ENCODE assay signal across 10 mouse cellular contexts in genomic region chr12:83633807-83634206, GRCm38 (mm10). TPM values are rescaled to one million over a fixed set of nuclear protein-coding genes. Genes with fewer than 3 reads are reported as not detected.
DNase-seq lines count a peak whose midpoint lies in the region; ATAC-seq and TF ChIP-seq lines count a peak whose summit lies in the region.
"Had no signal": no experiment of that assay in that cellular context is flagged by ENCODE, and none has a peak within 500 bp of the region (broad histone marks: within the 10 kb centered on the region; RNA-seq: fewer than 3 reads in every experiment).

No protein-coding gene starts in this region.

- H3K9ac ChIP-seq in MEL (ENCODE audit: control insufficient read depth, low read depth, low read length, poor library complexity, severe bottlenecking): peak overlapping the region; percentile 100
- H3K9ac ChIP-seq in hindbrain, embryonic 13.5 days: no peak overlapping the region
- no peak overlapping the region for H3K9ac ChIP-seq in midbrain, embryonic 12.5 days (replicated peaks)

- H3K79me2 ChIP-seq in MEL (ENCODE audit: control insufficient read depth, insufficient read depth, low read length, poor library complexity): peaks cover 54% of the 10 kb centered on the region

- 20% methylated on average over 2 of the region's 2 CpGs for WGBS in kidney, adult 2 months
- 39% methylated on average over 2 of the region's 2 CpGs for WGBS in hindbrain, embryonic 13.5 days
- 51% methylated on average over 2 of the region's 2 CpGs for WGBS in midbrain, embryonic 12.5 days

- no peaks in the 10 kb centered on the region for H3K4me1 ChIP-seq in kidney, adult 2 months (ENCODE audit: control insufficient read depth, insufficient read depth, low read length)
- H3K4me1 ChIP-seq in MEL (ENCODE audit: control insufficient read depth in 1 of 2, insufficient read depth in 2 of 2, low read length in 2 of 2): peaks cover 0 to 8% of the 10 kb centered on the region in 2 experiments; a peak in 2 of 4 replicates
- peaks cover 7% of the 10 kb centered on the region for H3K4me1 ChIP-seq in hindbrain, embryonic 13.5 days (replicated peaks)
- H3K4me1 ChIP-seq in midbrain, embryonic 12.5 days: peaks cover 13% of the 10 kb centered on the region

- DNase-seq in kidney, adult 2 months: peak; percentile 23
- DNase-seq in kidney, postnatal 25 days: no peak
- DNase-seq in MEL (ENCODE audit: low read depth, low spot score): peak; percentile 36
- DNase-seq in gastrocnemius, postnatal 10 days: no peak
- no peak for DNase-seq in cerebellum, adult 11-12 months
- no peak for DNase-seq in layer of hippocampus, postnatal 10 days (ENCODE audit: low spot score in 2 of 2)
- DNase-seq: cerebellum, postnatal 14 days; thymus, postnatal 36 days had no signal

- no peak for TF ChIP-seq CTCF in kidney, adult 2 months (conservative IDR thresholded peaks at IDR 0.05; ENCODE audit: insufficient read depth, insufficient read length, low read depth, low read length)
- TF ChIP-seq CTCF in MEL (IDR thresholded peaks at IDR 0.05 in 2 of 3, conservative IDR thresholded peaks at IDR 0.05 in 1 of 3; ENCODE audit: control insufficient read depth in 1 of 3, insufficient read depth in 1 of 3, low read depth in 2 of 3, low read length in 3 of 3, poor library complexity in 1 of 3, severe bottlenecking in 1 of 3): no peak

- peak overlapping the region; percentile 69 for H3K4me2 ChIP-seq in hindbrain, embryonic 13.5 days
- H3K4me2 ChIP-seq in midbrain, embryonic 12.5 days (replicated peaks): peak overlapping the region; percentile 66

- H3K4me3 ChIP-seq in kidney, adult 2 months (ENCODE audit: insufficient read depth, low read depth, low read length): no peak overlapping the region
- peak overlapping the region in 1 of 2 experiments; percentile 67; a peak in 3 of 4 replicates for H3K4me3 ChIP-seq in MEL (ENCODE audit: control insufficient read depth in 1 of 2, insufficient read depth in 1 of 2, low read depth in 2 of 2, low read length in 2 of 2)
- peak overlapping the region; percentile 8; the same call in 1 of the 2 replicates for H3K4me3 ChIP-seq in hindbrain, embryonic 13.5 days
- H3K4me3 ChIP-seq in midbrain, embryonic 12.5 days: peak overlapping the region; percentile 66; the same call in 1 of the 2 replicates

- TF ChIP-seq POLR2A in kidney, adult 2 months (IDR thresholded peaks at IDR 0.05; ENCODE audit: low read depth, low read length): no peak
- no peak for TF ChIP-seq POLR2A in MEL (IDR thresholded peaks at IDR 0.05; ENCODE audit: control insufficient read depth in 1 of 2, insufficient read depth in 1 of 2, low read depth in 1 of 2, low read length in 2 of 2, poor library complexity in 1 of 2)

- no peaks in the 10 kb centered on the region for H3K27me3 ChIP-seq in kidney, adult 2 months (replicated peaks; ENCODE audit: control insufficient read depth, insufficient read depth, low read length)
- H3K27me3 ChIP-seq in MEL (ENCODE audit: control insufficient read depth in 1 of 2, insufficient read depth in 2 of 2, low read length in 2 of 2): no peaks in the 10 kb centered on the region
- H3K27me3 ChIP-seq in hindbrain, embryonic 13.5 days: no peaks in the 10 kb centered on the region
- no peaks in the 10 kb centered on the region for H3K27me3 ChIP-seq in midbrain, embryonic 12.5 days

- no peaks in the 10 kb centered on the region for H3K9me3 ChIP-seq in MEL (replicated peaks; ENCODE audit: insufficient read depth, low read length)
- H3K9me3 ChIP-seq in hindbrain, embryonic 13.5 days: no peaks in the 10 kb centered on the region
- H3K9me3 ChIP-seq in midbrain, embryonic 12.5 days: no peaks in the 10 kb centered on the region

- no peak for ATAC-seq in hindbrain, embryonic 13.5 days (ENCODE audit: low FRiP score)
- no peak for ATAC-seq in midbrain, embryonic 12.5 days (ENCODE audit: low FRiP score, low read depth)

- H3K36me3 ChIP-seq in kidney, adult 2 months (ENCODE audit: control insufficient read depth, insufficient read depth, low read length): no peaks in the 10 kb centered on the region
- peaks cover 29 to 41% of the 10 kb centered on the region in 2 experiments for H3K36me3 ChIP-seq in MEL (ENCODE audit: control insufficient read depth in 1 of 2, insufficient read depth in 2 of 2, low read length in 2 of 2)
- H3K36me3 ChIP-seq in hindbrain, embryonic 13.5 days: peaks cover 25% of the 10 kb centered on the region
- peaks cover 30% of the 10 kb centered on the region for H3K36me3 ChIP-seq in midbrain, embryonic 12.5 days

- no peak for TF ChIP-seq EP300 in MEL (IDR thresholded peaks at IDR 0.05; ENCODE audit: low read depth in 1 of 2, low read length in 2 of 2)

- no peak overlapping the region for H3K27ac ChIP-seq in kidney, adult 2 months (ENCODE audit: insufficient read depth, low read depth, low read length)
- no peak overlapping the region for H3K27ac ChIP-seq in MEL (ENCODE audit: control insufficient read depth, low read depth, low read length)
- H3K27ac ChIP-seq in hindbrain, embryonic 13.5 days: no peak overlapping the region
- H3K27ac ChIP-seq in midbrain, embryonic 12.5 days (replicated peaks): no peak overlapping the region

- TF ChIP-seq RAD21 in MEL (IDR thresholded peaks at IDR 0.05; ENCODE audit: low read depth, low read length): no peak

TF ChIP-seq in MEL, 35 proteins besides CTCF, POLR2A, EP300 and RAD21:
- no peak for TF ChIP-seq TAL1 (IDR thresholded peaks at IDR 0.05; ENCODE audit: low read length)
- no peak for TF ChIP-seq NRF1 (IDR thresholded peaks at IDR 0.05; ENCODE audit: insufficient read depth, low read depth, low read length, poor library complexity, severe bottlenecking)
- no peak for TF ChIP-seq MAFK (IDR thresholded peaks at IDR 0.05; ENCODE audit: borderline replicate concordance, low read depth, low read length)
- TF ChIP-seq CHD2 (IDR thresholded peaks at IDR 0.05; ENCODE audit: low read length): no peak
- peak; percentile 53; the same call in 1 of the 2 replicates for TF ChIP-seq CHD1 (IDR thresholded peaks at IDR 0.05; ENCODE audit: low read depth, low read length)
- 0 out of 2 replicates have a peak, but pooled peaks have one; percentile 7 for TF ChIP-seq SIN3A (IDR thresholded peaks at IDR 0.05; ENCODE audit: low read length)
- no peak for TF ChIP-seq RCOR1 (IDR thresholded peaks at IDR 0.05; ENCODE audit: low read depth, low read length)
- no peak for TF ChIP-seq BHLHE40 (IDR thresholded peaks at IDR 0.05; ENCODE audit: borderline replicate concordance, low read depth, low read length)

RNA-seq across cellular contexts. Expression of gene Rbm25, which starts 2.8 kb away (rescaled TPM):
- polyA plus RNA-seq in kidney, adult 2 months (2012; rRNA removed): 17.9 and 21.2 TPM in 2 replicates
- 73.9 and 77.3 TPM in 2 replicates for total RNA-seq in MEL (2012; rRNA removed)
- polyA plus RNA-seq in MEL (2012; ENCODE audit: insufficient read depth in 1 of 2, insufficient read length in 2 of 2, low read depth in 1 of 2, low replicate concordance in 2 of 2, missing spikeins in 1 of 2): 100 to 1,000 TPM; 124 to 375 TPM
- 278 and 291 TPM in 2 replicates for polyA plus RNA-seq in hindbrain, embryonic 13.5 days (2015; fragmentation: Nextera tagmentation; extraction: Ambion mirVana)
- polyA plus RNA-seq in midbrain, embryonic 12.5 days (2016; fragmentation: Nextera tagmentation; extraction: Ambion mirVana): 295 and 322 TPM in 2 replicates
- total RNA-seq in gastrocnemius, postnatal 10 days (2021): 10 to 100 TPM; 54.6 to 75.1 TPM
- 100 to 1,000 TPM; 123 to 148 TPM for total RNA-seq in layer of hippocampus, postnatal 10 days (2021)

RNA-seq across cellular contexts. Expression of gene Zfyve1, which starts 36.8 kb away (rescaled TPM):
- polyA plus RNA-seq in kidney, adult 2 months (2012; rRNA removed): 29.0 and 32.0 TPM in 2 replicates
- total RNA-seq in MEL (2012; rRNA removed): 8.0 and 10.1 TPM in 2 replicates
- 1 to 10 TPM in 1 of 2 experiments, not detected in 1; 8.3 TPM for polyA plus RNA-seq in MEL (2012; ENCODE audit: insufficient read depth in 1 of 2, insufficient read length in 2 of 2, low read depth in 1 of 2, low replicate concordance in 2 of 2, missing spikeins in 1 of 2)
- polyA plus RNA-seq in hindbrain, embryonic 13.5 days (2015; fragmentation: Nextera tagmentation; extraction: Ambion mirVana): 31.9 and 39.0 TPM in 2 replicates
- 35.2 and 37.0 TPM in 2 replicates for polyA plus RNA-seq in midbrain, embryonic 12.5 days (2016; fragmentation: Nextera tagmentation; extraction: Ambion mirVana)
- total RNA-seq in gastrocnemius, postnatal 10 days (2021): 10 to 100 TPM; 16.5 to 17.7 TPM
- total RNA-seq in layer of hippocampus, postnatal 10 days (2021): 10 to 100 TPM; 34.0 to 37.1 TPM

RNA-seq across cellular contexts. Expression of gene Psen1, which starts 54.1 kb away (rescaled TPM):
- 32.7 and 39.0 TPM in 2 replicates for polyA plus RNA-seq in kidney, adult 2 months (2012; rRNA removed)
- 45.4 and 47.5 TPM in 2 replicates for total RNA-seq in MEL (2012; rRNA removed)
- 10 to 100 TPM in 1 of 2 experiments, not detected in 1; 63.5 TPM for polyA plus RNA-seq in MEL (2012; ENCODE audit: insufficient read depth in 1 of 2, insufficient read length in 2 of 2, low read depth in 1 of 2, low replicate concordance in 2 of 2, missing spikeins in 1 of 2)
- polyA plus RNA-seq in hindbrain, embryonic 13.5 days (2015; fragmentation: Nextera tagmentation; extraction: Ambion mirVana): 66.4 and 68.5 TPM in 2 replicates
- polyA plus RNA-seq in midbrain, embryonic 12.5 days (2016; fragmentation: Nextera tagmentation; extraction: Ambion mirVana): 73.1 and 73.6 TPM in 2 replicates
- total RNA-seq in gastrocnemius, postnatal 10 days (2021): 10 to 100 TPM; 28.0 to 34.1 TPM
- total RNA-seq in layer of hippocampus, postnatal 10 days (2021): 10 to 100 TPM; 58.1 to 68.1 TPM

Comparison
In these comparisons a context has a peak if more than half of its experiments do, and no peak if none do; other contexts are left out.
1. DNase-seq: peak in kidney, adult 2 months (single experiment) and MEL (single experiment); none in kidney, postnatal 25 days (0 of 2), gastrocnemius, postnatal 10 days (single experiment), cerebellum, adult 11-12 months (single experiment) and layer of hippocampus, postnatal 10 days (0 of 2).